Mouse (Mus musculus) liver, adult 2 months (tissue): Measurements from ENCODE around the gene Gm10283.

Experiments
- CTCF ChIP-seq: fragments of 200-500 bp; IDR thresholded peaks from 2 replicates; pipeline ENCODE4 v1.5.1; 2011; ENCODE audit warnings: low read depth, low read length, control low read depth
- POLR2A ChIP-seq: fragments of 200-500 bp; IDR thresholded peaks from 2 replicates; pipeline ENCODE4 v1.6.1; 2011; ENCODE audit warnings: low read length, control low read depth; ENCODE audit not compliant: insufficient read depth; ENCODE audit errors: extremely low read depth

DNA sequence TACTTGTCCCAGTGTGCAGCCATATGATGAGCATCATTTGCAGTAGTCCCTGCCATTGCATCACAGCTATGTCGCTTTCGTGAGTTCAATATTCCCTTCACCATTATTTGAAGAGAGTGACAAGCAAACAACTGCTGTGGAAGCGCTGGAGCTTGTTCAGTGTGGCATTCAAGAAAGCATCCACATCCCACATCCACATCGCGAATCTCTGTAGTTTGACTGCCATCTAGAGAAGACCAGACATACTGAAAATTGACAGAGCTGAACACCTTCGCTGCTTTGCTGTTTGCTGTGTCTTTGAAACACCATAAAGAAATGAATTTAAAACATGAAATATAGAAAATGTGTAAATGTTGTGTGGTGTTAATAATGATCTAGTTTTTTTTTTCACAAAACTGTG lies 58.0 kb downstream of the Gm10283 start:
- TF ChIP-seq CTCF: no peak
- TF ChIP-seq POLR2A: no peak
